Mouse (Mus musculus) small intestine, adult 2 months (tissue): ENCODE data around the gene Tcirg1.

ENCODE experiments used
- CTCF ChIP-seq: fragments of 200-500 bp; IDR thresholded peaks from 2 replicates; pipeline ENCODE4 v1.5.1; 2012; ENCODE audit warnings: low read depth, mild to moderate bottlenecking, control low read depth, inconsistent platforms, low read length, moderate library complexity, mixed read lengths; ENCODE audit not compliant: insufficient replicate concordance, insufficient read length; ENCODE audit errors: extremely low read depth
- POLR2A ChIP-seq: fragments of 200-500 bp; IDR thresholded peaks from 2 replicates; pipeline ENCODE4 v1.6.1; 2012; ENCODE audit warnings: low read depth, mild to moderate bottlenecking, control low read depth, inconsistent platforms, low read length, moderate library complexity

DNA sequence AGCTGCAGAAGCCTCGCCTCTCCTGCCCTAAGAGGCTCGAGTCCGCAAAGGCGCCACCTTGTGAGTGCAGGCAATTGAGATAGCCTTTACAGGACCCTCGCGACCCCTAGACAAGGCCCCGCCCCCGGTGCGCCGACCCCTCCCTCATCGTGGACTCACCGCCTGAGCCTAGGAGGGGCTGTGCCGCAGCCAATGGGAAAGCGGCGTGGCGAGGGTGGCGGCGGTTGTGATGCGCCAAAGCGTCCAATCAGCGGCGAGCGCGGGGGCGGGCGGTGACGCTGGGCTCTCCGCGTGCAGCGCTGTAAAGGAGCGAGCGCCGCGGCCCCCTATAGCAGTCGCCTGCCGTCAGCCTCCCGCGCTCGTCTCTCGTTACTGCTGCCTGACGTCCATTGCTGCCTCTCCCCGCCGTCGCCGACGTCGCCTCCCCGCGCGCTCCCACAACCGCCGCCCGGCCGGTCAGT is 55.4 kb downstream of the Tcirg1 start, which contains the start of gene Chka:
- TF ChIP-seq CTCF = no peak
- peak; percentile 99 for TF ChIP-seq POLR2A
